Mouse (Mus musculus): ENCODE results near the gene Cfap44. TPM values are rescaled to one million over a fixed set of nuclear protein-coding genes. Genes with fewer than 3 reads are reported as not detected.

The Cfap44 gene
- polyA plus RNA-seq, 1 experiment: not detected

- 75% methylated on average over 28 of the region's 28 CpGs for WGBS
- DNase-seq (ENCODE audit: low read depth in 1 of 2, low spot score in 2 of 2): no peak
- TF ChIP-seq CTCF (IDR thresholded peaks at IDR 0.05; ENCODE audit: extremely low read depth, insufficient read depth, insufficient read length, insufficient replicate concordance): no peak
- no peak for TF ChIP-seq POLR2A (IDR thresholded peaks at IDR 0.05; ENCODE audit: low read depth, low read length)
Observed at GRCm38 (mm10) chr16:44481599-44482593, 87.3 kb downstream of the Cfap44 start.

GRCm38 (mm10) chr16:44484079-44484478 is 89.5 kb downstream of the Cfap44 start:
- peak in 1 of 2 experiments; percentile 48 for DNase-seq (ENCODE audit: low read depth in 1 of 2, low spot score in 2 of 2)
- Histone ChIP-seq H3K27ac (ENCODE audit: insufficient read depth, low read length) (no peak overlapping the region), H3K4me1 (ENCODE audit: control insufficient read depth, insufficient read depth, insufficient read length) (no peaks in the 10 kb centered on the region), H3K27me3 (ENCODE audit: control insufficient read depth, insufficient read depth, low read length) (no peaks in the 10 kb centered on the region), H3K36me3 (ENCODE audit: control insufficient read depth, insufficient read depth, low read length) (no peaks in the 10 kb centered on the region), H3K4me3 (ENCODE audit: extremely low read depth, insufficient read depth, insufficient read length) (no peak overlapping the region)
- no peak for TF ChIP-seq POLR2A (IDR thresholded peaks at IDR 0.05; ENCODE audit: low read depth, low read length)
- peak; percentile 70; the same call in 1 of the 2 replicates for TF ChIP-seq CTCF (IDR thresholded peaks at IDR 0.05; ENCODE audit: extremely low read depth, insufficient read depth, insufficient read length, insufficient replicate concordance)
- WGBS: 3% methylated on average over 7 of the region's 7 CpGs

More at GRCm38 (mm10) chr16:44481599-44482593, 87.3 kb downstream of the Cfap44 start:
- no peaks in the 10 kb centered on the region for H3K4me1 ChIP-seq (ENCODE audit: control insufficient read depth, insufficient read depth, insufficient read length)
- no peak overlapping the region for H3K4me3 ChIP-seq (ENCODE audit: extremely low read depth, insufficient read depth, insufficient read length)
- no peak overlapping the region for H3K27ac ChIP-seq (ENCODE audit: insufficient read depth, low read length)
- no peaks in the 10 kb centered on the region for H3K36me3 ChIP-seq (ENCODE audit: control insufficient read depth, insufficient read depth, low read length)
- no peaks in the 10 kb centered on the region for H3K27me3 ChIP-seq (ENCODE audit: control insufficient read depth, insufficient read depth, low read length)

GRCm38 (mm10) chr16:44484831-44485230 is 90.2 kb downstream of the Cfap44 start:
- H3K4me1 ChIP-seq (ENCODE audit: control insufficient read depth, insufficient read depth, insufficient read length): no peaks in the 10 kb centered on the region
- no peak overlapping the region for H3K4me3 ChIP-seq (ENCODE audit: extremely low read depth, insufficient read depth, insufficient read length)
- no peak for TF ChIP-seq CTCF (IDR thresholded peaks at IDR 0.05; ENCODE audit: extremely low read depth, insufficient read depth, insufficient read length, insufficient replicate concordance)
- no peak for TF ChIP-seq POLR2A (IDR thresholded peaks at IDR 0.05; ENCODE audit: low read depth, low read length)
- no peaks in the 10 kb centered on the region for H3K36me3 ChIP-seq (ENCODE audit: control insufficient read depth, insufficient read depth, low read length)
- WGBS: 64% methylated on average over 10 of the region's 10 CpGs
- H3K27ac ChIP-seq (ENCODE audit: insufficient read depth, low read length): no peak overlapping the region
- no peaks in the 10 kb centered on the region for H3K27me3 ChIP-seq (ENCODE audit: control insufficient read depth, insufficient read depth, low read length)
- no peak for DNase-seq (ENCODE audit: low read depth in 1 of 2, low spot score in 2 of 2)

GRCm38 (mm10) chr16:44485691-44486090 is 91.1 kb downstream of the Cfap44 start:
- no peak for DNase-seq (ENCODE audit: low read depth in 1 of 2, low spot score in 2 of 2)
- no peak overlapping the region for H3K27ac ChIP-seq (ENCODE audit: insufficient read depth, low read length)
- TF ChIP-seq CTCF (IDR thresholded peaks at IDR 0.05; ENCODE audit: extremely low read depth, insufficient read depth, insufficient read length, insufficient replicate concordance) (no peak), POLR2A (IDR thresholded peaks at IDR 0.05; ENCODE audit: low read depth, low read length) (no peak)
- no peaks in the 10 kb centered on the region for H3K4me1 ChIP-seq (ENCODE audit: control insufficient read depth, insufficient read depth, insufficient read length)
- no peaks in the 10 kb centered on the region for H3K27me3 ChIP-seq (ENCODE audit: control insufficient read depth, insufficient read depth, low read length)
- 92% methylated on average over 8 of the region's 8 CpGs for WGBS
- no peak overlapping the region for H3K4me3 ChIP-seq (ENCODE audit: extremely low read depth, insufficient read depth, insufficient read length)
- H3K36me3 ChIP-seq (ENCODE audit: control insufficient read depth, insufficient read depth, low read length): no peaks in the 10 kb centered on the region

GRCm38 (mm10) chr16:44486612-44487011 is 92.0 kb downstream of the Cfap44 start:
- 85% methylated on average over 9 of the region's 9 CpGs for WGBS
- Histone ChIP-seq H3K27ac (ENCODE audit: insufficient read depth, low read length) (no peak overlapping the region), H3K4me1 (ENCODE audit: control insufficient read depth, insufficient read depth, insufficient read length) (no peaks in the 10 kb centered on the region), H3K27me3 (ENCODE audit: control insufficient read depth, insufficient read depth, low read length) (no peaks in the 10 kb centered on the region), H3K36me3 (ENCODE audit: control insufficient read depth, insufficient read depth, low read length) (no peaks in the 10 kb centered on the region), H3K4me3 (ENCODE audit: extremely low read depth, insufficient read depth, insufficient read length) (no peak overlapping the region)
- TF ChIP-seq POLR2A (IDR thresholded peaks at IDR 0.05; ENCODE audit: low read depth, low read length) (no peak), CTCF (IDR thresholded peaks at IDR 0.05; ENCODE audit: extremely low read depth, insufficient read depth, insufficient read length, insufficient replicate concordance) (no peak)
- no peak for DNase-seq (ENCODE audit: low read depth in 1 of 2, low spot score in 2 of 2)

GRCm38 (mm10) chr16:44487194-44487593 is 92.6 kb downstream of the Cfap44 start:
- H3K4me3 ChIP-seq (ENCODE audit: extremely low read depth, insufficient read depth, insufficient read length): no peak overlapping the region
- no peaks in the 10 kb centered on the region for H3K4me1 ChIP-seq (ENCODE audit: control insufficient read depth, insufficient read depth, insufficient read length)
- TF ChIP-seq CTCF (IDR thresholded peaks at IDR 0.05; ENCODE audit: extremely low read depth, insufficient read depth, insufficient read length, insufficient replicate concordance) (no peak), POLR2A (IDR thresholded peaks at IDR 0.05; ENCODE audit: low read depth, low read length) (no peak)
- no peak overlapping the region for H3K27ac ChIP-seq (ENCODE audit: insufficient read depth, low read length)
- no peaks in the 10 kb centered on the region for H3K36me3 ChIP-seq (ENCODE audit: control insufficient read depth, insufficient read depth, low read length)
- no peaks in the 10 kb centered on the region for H3K27me3 ChIP-seq (ENCODE audit: control insufficient read depth, insufficient read depth, low read length)
- no peak for DNase-seq (ENCODE audit: low read depth in 1 of 2, low spot score in 2 of 2)
- 96% methylated on average over 13 of the region's 13 CpGs for WGBS

GRCm38 (mm10) chr16:44491051-44491450 is 96.5 kb downstream of the Cfap44 start:
- TF ChIP-seq CTCF (IDR thresholded peaks at IDR 0.05; ENCODE audit: extremely low read depth, insufficient read depth, insufficient read length, insufficient replicate concordance) (no peak), POLR2A (IDR thresholded peaks at IDR 0.05; ENCODE audit: low read depth, low read length) (no peak)
- 89% methylated on average over 9 of the region's 9 CpGs for WGBS
- no peaks in the 10 kb centered on the region for H3K4me1 ChIP-seq (ENCODE audit: control insufficient read depth, insufficient read depth, insufficient read length)
- no peak overlapping the region for H3K27ac ChIP-seq (ENCODE audit: insufficient read depth, low read length)
- DNase-seq (ENCODE audit: low read depth in 1 of 2, low spot score in 2 of 2): no peak
- H3K4me3 ChIP-seq (ENCODE audit: extremely low read depth, insufficient read depth, insufficient read length): no peak overlapping the region
- no peaks in the 10 kb centered on the region for H3K36me3 ChIP-seq (ENCODE audit: control insufficient read depth, insufficient read depth, low read length)
- no peaks in the 10 kb centered on the region for H3K27me3 ChIP-seq (ENCODE audit: control insufficient read depth, insufficient read depth, low read length)
